Mouse (Mus musculus) olfactory bulb, adult 2 months (tissue): ENCODE results near the gene Oxct1. TPM values are rescaled to one million over a fixed set of nuclear protein-coding genes. Genes with fewer than 3 reads are reported as not detected.

Experiments
- H3K27ac ChIP-seq: fragments of 200-500 bp; 2 replicates; pipeline ENCODE4 v1.5.1; 2012; ENCODE audit warnings: low read depth, low read length; ENCODE audit not compliant: insufficient read depth
- H3K4me1 ChIP-seq: fragments of 200-500 bp; 2 replicates; pipeline ENCODE4 v1.6.1; 2012; ENCODE audit warnings: low read length; ENCODE audit not compliant: control insufficient read depth, insufficient read depth
- H3K4me3 ChIP-seq: fragments of 200-500 bp; 2 replicates; pipeline ENCODE4 v1.5.1; 2012; ENCODE audit warnings: mild to moderate bottlenecking, low read depth, low read length, moderate library complexity; ENCODE audit not compliant: insufficient read depth
- CTCF ChIP-seq: fragments of 200-500 bp; IDR thresholded peaks from 2 replicates; pipeline ENCODE4 v1.5.1; 2012; ENCODE audit warnings: low read depth, mild to moderate bottlenecking, low read length, moderate library complexity; ENCODE audit not compliant: insufficient read depth
- POLR2A ChIP-seq: fragments of 200-500 bp; IDR thresholded peaks from 2 replicates; pipeline ENCODE4 v1.6.1; 2012; ENCODE audit warnings: mild to moderate bottlenecking, low read depth, low read length, moderate library complexity; ENCODE audit not compliant: insufficient read depth
- WGBS: fragments of 180-500 bp; shearing (Covaris S2); methylation state at CpG from one replicate; pipeline ENCODE4 v1.1.7; 2018; 5-methylcytosine and 5-hydroxymethylcytosine counted together
- polyA plus RNA-seq: library from polyadenylated mRNA; stranded (reverse); fragments of >200 nt; gene quantifications from 2 replicates; pipeline ENCODE4 v1.2.4, GENCODE M21; 2012; ENCODE audit warnings: low replicate concordance; ENCODE audit not compliant: missing spikeins, insufficient read depth, insufficient read length

Oxct1 gene
- polyA plus RNA-seq, 1 experiment: 209 TPM

GRCm38 (mm10) chr15:4026831-4027584 lies 825 bp downstream of the Oxct1 start:
- peak overlapping the region; percentile 97 for H3K27ac ChIP-seq
- peak overlapping the region; percentile 90 for H3K4me3 ChIP-seq
- TF ChIP-seq POLR2A: no peak
- no peak for TF ChIP-seq CTCF
- H3K4me1 ChIP-seq: peaks cover 8% of the 10 kb centered on the region
- WGBS: 0% methylated on average over 65 of the region's 65 CpGs

DNA sequence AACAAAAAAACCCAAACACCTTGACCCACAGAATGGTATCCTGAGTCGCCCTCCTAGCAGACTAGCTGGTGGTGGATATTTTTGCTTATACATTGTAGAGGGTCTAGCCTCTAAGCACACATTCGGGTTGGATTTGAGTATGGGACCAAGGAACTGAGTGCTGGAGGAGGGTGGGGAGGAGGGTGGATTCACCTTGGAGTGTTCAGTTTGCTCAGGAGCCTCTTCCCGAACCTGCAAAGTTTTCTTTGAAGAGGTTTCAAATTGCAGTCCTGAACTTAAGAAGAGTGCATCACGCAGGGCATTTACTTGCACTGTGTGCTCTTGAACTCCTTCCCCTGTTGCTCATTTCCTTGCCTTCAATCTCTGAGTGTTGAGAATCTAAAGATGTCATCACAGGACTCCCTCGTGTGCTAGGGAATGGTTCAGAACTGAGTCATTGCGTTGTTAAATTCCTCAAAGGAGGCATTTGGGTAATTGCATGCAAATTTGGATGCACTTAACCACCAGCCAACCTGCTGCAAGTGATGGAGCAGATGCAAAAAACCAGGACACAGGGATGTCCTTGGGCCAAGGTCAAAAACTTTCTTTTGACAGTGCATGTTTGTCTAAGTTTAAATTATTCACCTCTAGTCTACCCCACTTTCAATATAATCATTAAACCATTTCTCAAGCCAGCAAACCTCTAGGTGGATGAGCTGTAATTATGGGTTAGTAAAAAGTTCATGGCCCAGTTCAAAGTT lies 1.7 kb downstream of the Oxct1 start:
- Histone ChIP-seq H3K4me3 (peak overlapping the region; percentile 90), H3K27ac (peak overlapping the region; percentile 97), H3K4me1 (peaks cover 8% of the 10 kb centered on the region)
- TF ChIP-seq POLR2A (no peak), CTCF (no peak)
- WGBS: 2% methylated on average over 6 of the region's 6 CpGs

- Histone ChIP-seq H3K27ac (peak overlapping the region; percentile 97), H3K4me1 (peaks cover 10% of the 10 kb centered on the region), H3K4me3 (no peak overlapping the region)
- TF ChIP-seq CTCF (no peak), POLR2A (no peak)
- 55% methylated on average over 6 of the region's 6 CpGs for WGBS
Measured at GRCm38 (mm10) chr15:4028411-4028700, 2.2 kb downstream of the Oxct1 start.

- TF ChIP-seq CTCF (no peak), POLR2A (no peak)
- no peak overlapping the region for H3K27ac ChIP-seq
- peaks cover 12% of the 10 kb centered on the region for H3K4me1 ChIP-seq
- H3K4me3 ChIP-seq: no peak overlapping the region
Measured at GRCm38 (mm10) chr15:4028960-4029359, 2.8 kb downstream of the Oxct1 start.

- 72% methylated on average over 3 of the region's 3 CpGs for WGBS
- Histone ChIP-seq H3K4me1 (peaks cover 6% of the 10 kb centered on the region), H3K4me3 (no peak overlapping the region), H3K27ac (peak overlapping the region; percentile 61)
- TF ChIP-seq CTCF: no peak
- TF ChIP-seq POLR2A: no peak
Measured at GRCm38 (mm10) chr15:4033168-4034004, 7.2 kb downstream of the Oxct1 start.

DNA sequence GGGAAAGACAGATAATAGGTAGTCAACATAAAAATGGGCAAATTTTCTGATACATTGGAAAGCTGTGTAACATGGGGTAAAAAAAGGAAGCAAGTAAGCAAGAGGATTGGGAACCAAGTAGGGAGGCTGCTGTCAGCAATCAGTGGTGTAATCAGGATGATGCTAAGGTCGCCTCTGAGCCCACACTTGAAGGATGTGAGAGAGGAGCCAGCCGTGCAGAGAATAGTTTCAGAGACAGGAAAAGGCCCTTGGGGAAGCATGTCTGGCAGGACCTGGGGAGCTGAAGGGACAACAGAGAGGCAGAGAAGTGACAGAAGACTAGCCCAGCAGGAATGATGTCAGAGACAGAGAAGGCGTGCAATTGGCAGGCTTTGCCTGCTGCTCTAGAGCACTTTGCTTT lies 16.2 kb downstream of the Oxct1 start:
- TF ChIP-seq CTCF: no peak
- TF ChIP-seq POLR2A: no peak
- no peak overlapping the region for H3K4me3 ChIP-seq
- 61% methylated on average over 3 of the region's 3 CpGs for WGBS
- no peak overlapping the region for H3K27ac ChIP-seq
- H3K4me1 ChIP-seq: peaks cover 7% of the 10 kb centered on the region; the same call in 1 of the 2 replicates

DNA sequence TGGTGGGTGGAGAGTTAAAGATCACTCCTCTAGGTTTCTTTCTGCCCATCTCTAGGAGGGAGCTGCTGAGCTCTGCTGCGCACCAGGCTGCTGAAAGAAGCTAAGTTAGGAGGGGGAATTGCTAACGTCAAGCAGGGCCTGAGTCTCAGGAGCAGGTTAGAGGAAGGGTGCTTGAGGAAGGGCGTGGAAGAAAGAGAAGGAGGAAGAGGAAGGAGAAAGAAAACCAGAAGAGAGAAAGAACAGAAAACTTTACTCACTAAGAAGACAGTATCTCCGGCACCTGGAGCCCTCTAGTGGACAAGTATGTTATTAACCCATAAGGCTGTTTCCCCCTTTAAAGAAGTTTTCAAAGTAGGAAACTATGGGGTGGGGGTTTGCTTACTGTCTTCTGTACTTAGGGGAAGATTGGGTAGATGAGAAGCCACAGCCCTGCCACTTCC lies 16.9 kb downstream of the Oxct1 start:
- Histone ChIP-seq H3K4me3 (no peak overlapping the region), H3K4me1 (peaks cover 7% of the 10 kb centered on the region; the same call in 1 of the 2 replicates), H3K27ac (no peak overlapping the region)
- TF ChIP-seq POLR2A (no peak), CTCF (0 out of 2 replicates have a peak, but pooled peaks have one; percentile 8)
- WGBS: 20% methylated on average over 4 of the region's 4 CpGs

GRCm38 (mm10) chr15:4056627-4057026 lies 30.4 kb downstream of the Oxct1 start:
- no peak for TF ChIP-seq POLR2A
- no peak for TF ChIP-seq CTCF
- Histone ChIP-seq H3K4me3 (no peak overlapping the region), H3K4me1 (no peaks in the 10 kb centered on the region), H3K27ac (no peak overlapping the region)
- WGBS: 11% methylated on average over 5 of the region's 5 CpGs

- peaks cover 5% of the 10 kb centered on the region for H3K4me1 ChIP-seq
- H3K27ac ChIP-seq: peak overlapping the region; percentile 83
- 51% methylated on average over 5 of the region's 5 CpGs for WGBS
- TF ChIP-seq POLR2A: no peak
- H3K4me3 ChIP-seq: no peak overlapping the region
Measured at GRCm38 (mm10) chr15:4063574-4063973, 37.4 kb downstream of the Oxct1 start.
